Mouse (Mus musculus) CH12.LX (cell line): ENCODE results near the gene Paf1. TPM values are rescaled to one million over a fixed set of nuclear protein-coding genes. Genes with fewer than 3 reads are reported as not detected.

Experiments
- DNase-seq: peaks from one replicate; pipeline ENCODE4 v3.0.0-alpha.2; 2013; ENCODE audit errors: extremely low read depth
- H3K27ac ChIP-seq: 2 replicates; pipeline ENCODE4 v1.5.1; 2012; ENCODE audit warnings: low read depth, mild to moderate bottlenecking, control low read depth, moderate library complexity; ENCODE audit not compliant: insufficient read depth
- H3K27me3 ChIP-seq: replicated peaks from 2 replicates; pipeline ENCODE3; 2012; ENCODE audit warnings: inconsistent platforms
- H3K36me3 ChIP-seq, 2 experiments: replicated peaks in 1 of 2; 2 replicates each; pipeline versions ENCODE3 to v1.6.1; 2012; ENCODE audit warnings: inconsistent platforms in 1 of 2, low read length in 1 of 2, mild to moderate bottlenecking in 1 of 2, mixed read lengths in 1 of 2, moderate library complexity in 1 of 2; ENCODE audit not compliant: control insufficient read depth in 1 of 2, insufficient read depth in 1 of 2
- H3K4me1 ChIP-seq, 2 experiments: 2 replicates each; pipeline ENCODE4 v1.6.1; 2012; ENCODE audit warnings: inconsistent platforms in 1 of 2, moderate library complexity in 1 of 2; ENCODE audit not compliant: insufficient read depth in 2 of 2, control insufficient read depth in 1 of 2
- H3K4me2 ChIP-seq: 2 replicates; pipeline ENCODE4 v1.6.1; 2012; ENCODE audit warnings: low read depth, mild to moderate bottlenecking, control low read depth; ENCODE audit not compliant: poor library complexity, insufficient read depth, severe bottlenecking
- H3K4me3 ChIP-seq, 3 experiments: fragments of 150-350 bp in 1 of 3; sonication (generic) in 1 of 3; replicated peaks in 1 of 3; 2 replicates each; pipeline versions ENCODE3 to v1.5.1; 2011 to 2012; ENCODE audit warnings: low read depth in 2 of 3, low read length in 2 of 3, mild to moderate bottlenecking in 2 of 3, moderate library complexity in 2 of 3, control low read depth in 1 of 3, improper control_type of control experiment in 1 of 3, inconsistent platforms in 1 of 3, mixed read lengths in 1 of 3; ENCODE audit not compliant: poor library complexity in 1 of 3
- H3K79me2 ChIP-seq: replicated peaks from 2 replicates; pipeline ENCODE4 v1.6.1; 2012; ENCODE audit warnings: mild to moderate bottlenecking, moderate library complexity; ENCODE audit not compliant: control insufficient read depth, poor library complexity, insufficient read depth, severe bottlenecking; ENCODE audit errors: extremely low read depth
- H3K9ac ChIP-seq: 2 replicates; pipeline ENCODE4 v1.6.1; 2012; ENCODE audit warnings: low read depth, mild to moderate bottlenecking, control low read depth, moderate library complexity; ENCODE audit not compliant: insufficient read depth
- H3K9me3 ChIP-seq: replicated peaks from 2 replicates; pipeline ENCODE3; 2012; ENCODE audit warnings: low read length, inconsistent platforms, mixed read lengths
- BHLHE40 ChIP-seq: IDR thresholded peaks from 2 replicates; pipeline ENCODE4 v1.6.1; 2011; ENCODE audit warnings: mild to moderate bottlenecking, low read depth, low read length, improper control_type of control experiment
- CHD1 ChIP-seq: IDR thresholded peaks from 2 replicates; pipeline ENCODE4 v1.6.1; 2012; ENCODE audit warnings: low read depth, low read length, improper control_type of control experiment, inconsistent platforms
- CHD2 ChIP-seq: IDR thresholded peaks from 2 replicates; pipeline ENCODE4 v1.6.1; 2011; ENCODE audit warnings: low read length, improper control_type of control experiment
- CTCF ChIP-seq, 2 experiments: IDR thresholded peaks in 1 of 2; conservative IDR thresholded peaks in 1 of 2; 2 replicates each; pipeline ENCODE4 v1.5.1; 2011 to 2012; ENCODE audit warnings: low read depth in 2 of 2, low read length in 2 of 2, improper control_type of control experiment in 1 of 2, inconsistent platforms in 1 of 2, mild to moderate bottlenecking in 1 of 2, moderate library complexity in 1 of 2
- ELF1 ChIP-seq: IDR thresholded peaks from 2 replicates; pipeline ENCODE4 v1.6.1; 2014; ENCODE audit warnings: low read depth, mild to moderate bottlenecking, inconsistent platforms, low read length, improper control_type of control experiment
- EP300 ChIP-seq: IDR thresholded peaks from 2 replicates; pipeline ENCODE4 v1.6.1; 2011; ENCODE audit warnings: low read length, improper control_type of control experiment
- ETS1 ChIP-seq: conservative IDR thresholded peaks from 2 replicates; pipeline ENCODE4 v1.6.1; 2012; ENCODE audit warnings: low read depth, mild to moderate bottlenecking, inconsistent platforms, low read length, improper control_type of control experiment, moderate library complexity
- GABPA ChIP-seq: IDR thresholded peaks from 2 replicates; pipeline ENCODE4 v1.6.1; 2012; ENCODE audit warnings: low read depth, low read length, improper control_type of control experiment, inconsistent platforms; ENCODE audit not compliant: insufficient replicate concordance
- HCFC1 ChIP-seq: IDR thresholded peaks from 2 replicates; pipeline ENCODE4 v1.6.1; 2012; ENCODE audit warnings: low read depth, mild to moderate bottlenecking, inconsistent platforms, low read length, improper control_type of control experiment
- IRF4 ChIP-seq: IDR thresholded peaks from 2 replicates; pipeline ENCODE4 v1.6.1; 2014; ENCODE audit warnings: low read depth, mild to moderate bottlenecking, inconsistent platforms, low read length, improper control_type of control experiment
- MAX ChIP-seq: IDR thresholded peaks from 2 replicates; pipeline ENCODE4 v1.6.1; 2011; ENCODE audit warnings: low read length, improper control_type of control experiment
- MAZ ChIP-seq: IDR thresholded peaks from 2 replicates; pipeline ENCODE4 v1.6.1; 2012; ENCODE audit warnings: low read depth, mild to moderate bottlenecking, inconsistent platforms, low read length, improper control_type of control experiment, moderate library complexity
- MEF2A ChIP-seq: IDR thresholded peaks from 2 replicates; pipeline ENCODE4 v1.6.1; 2014; ENCODE audit warnings: low read depth, mild to moderate bottlenecking, inconsistent platforms, low read length, improper control_type of control experiment, borderline replicate concordance
- MXI1 ChIP-seq: IDR thresholded peaks from 2 replicates; pipeline ENCODE4 v1.6.1; 2011; ENCODE audit warnings: mild to moderate bottlenecking, low read depth, low read length, improper control_type of control experiment
- MYC ChIP-seq: IDR thresholded peaks from 2 replicates; pipeline ENCODE4 v1.6.1; 2011; ENCODE audit warnings: low read depth, mild to moderate bottlenecking, improper control_type of control experiment, low read length
- NELFE ChIP-seq: IDR thresholded peaks from 2 replicates; pipeline ENCODE4 v1.6.1; 2011; ENCODE audit warnings: low read depth, low read length, improper control_type of control experiment
- NRF1 ChIP-seq: IDR thresholded peaks from 2 replicates; pipeline ENCODE4 v1.6.1; 2014; ENCODE audit warnings: low read depth, mild to moderate bottlenecking, inconsistent platforms, low read length, improper control_type of control experiment, moderate library complexity
- POLR2A ChIP-seq: IDR thresholded peaks from 2 replicates; pipeline ENCODE4 v1.6.1; 2011; ENCODE audit warnings: low read depth, mild to moderate bottlenecking, improper control_type of control experiment, low read length
- POLR2AphosphoS2 ChIP-seq: IDR thresholded peaks from 2 replicates; pipeline ENCODE4 v1.6.1; 2011; ENCODE audit warnings: low read depth, low read length, improper control_type of control experiment
- RAD21 ChIP-seq: IDR thresholded peaks from 2 replicates; pipeline ENCODE4 v1.6.1; 2011; ENCODE audit warnings: low read depth, mild to moderate bottlenecking, low read length, improper control_type of control experiment, moderate library complexity
- SIN3A ChIP-seq: IDR thresholded peaks from 2 replicates; pipeline ENCODE4 v1.6.1; 2012; ENCODE audit warnings: low read length, improper control_type of control experiment, inconsistent platforms
- TBP ChIP-seq: conservative IDR thresholded peaks from 2 replicates; pipeline ENCODE4 v1.6.1; 2011; ENCODE audit warnings: low read depth, low read length, improper control_type of control experiment
- TCF12 ChIP-seq: IDR thresholded peaks from 2 replicates; pipeline ENCODE4 v1.6.1; 2014; ENCODE audit warnings: low read depth, mild to moderate bottlenecking, inconsistent platforms, low read length, improper control_type of control experiment
- UBTF ChIP-seq: IDR thresholded peaks from 2 replicates; pipeline ENCODE4 v1.6.1; 2012; ENCODE audit warnings: low read depth, mild to moderate bottlenecking, inconsistent platforms, low read length, improper control_type of control experiment, moderate library complexity
- USF2 ChIP-seq: conservative IDR thresholded peaks from 2 replicates; pipeline ENCODE4 v1.6.1; 2011; ENCODE audit warnings: low read depth, low read length, improper control_type of control experiment
- ZC3H11A ChIP-seq: IDR thresholded peaks from 2 replicates; pipeline ENCODE4 v1.6.1; 2012; ENCODE audit warnings: low read depth, mild to moderate bottlenecking, inconsistent platforms, low read length, improper control_type of control experiment
- ZKSCAN1 ChIP-seq: IDR thresholded peaks from 2 replicates; pipeline ENCODE4 v1.6.1; 2012; ENCODE audit warnings: low read depth, inconsistent platforms, low read length, improper control_type of control experiment, borderline replicate concordance
- ZMIZ1 ChIP-seq: IDR thresholded peaks from 2 replicates; pipeline ENCODE4 v1.6.1; 2012; ENCODE audit warnings: low read depth, mild to moderate bottlenecking, inconsistent platforms, low read length, improper control_type of control experiment
- ZNF384 ChIP-seq: IDR thresholded peaks from 2 replicates; pipeline ENCODE4 v1.6.1; 2012; ENCODE audit warnings: low read depth, low read length, improper control_type of control experiment, inconsistent platforms
- dilution Hi-C: fragments of 300-500 bp; cut with MboI; formaldehyde crosslinking; loops from 2 replicates; pipeline ENCODE4 v1.14.3; 2020; ENCODE audit warnings: low sequenced_read_pairs; ENCODE audit not compliant: extremely low pct_unique_long_range_greater_than_20kb, extremely low pct_ligation_motif_present
- in situ Hi-C: fragments of 300-500 bp; cut with MboI; formaldehyde crosslinking; loops from 3 replicates; pipeline ENCODE4 v1.14.3; 2019; ENCODE audit warnings: low sequenced_read_pairs, low pct_ligation_motif_present, low pct_unique_long_range_greater_than_20kb, mixed read lengths
- polyA plus RNA-seq: library from polyadenylated mRNA; unstranded; fragments of >175 nt; gene quantifications from 2 replicates; pipeline ENCODE4 v1.2.1, GENCODE M21; 2012; ENCODE audit warnings: low read depth; ENCODE audit not compliant: insufficient read length
- total RNA-seq, 2 experiments: library from RNA; depleted of rRNA; stranded (reverse); fragments of 300-350 nt in 1 of 2; fragments of >200 nt in 1 of 2; gene quantifications; 2 replicates each; pipeline ENCODE4 v1.2.3; 2012 to 2014

The Paf1 gene
- total and polyA plus RNA-seq, 3 experiments = 42.2 to 105 (median 45.9) TPM

- H3K4me2 ChIP-seq = peak overlapping the region; percentile 72
- no peaks in the 10 kb centered on the region for H3K27me3 ChIP-seq
- peak overlapping the region; percentile 80 for H3K9ac ChIP-seq
- peak overlapping the region; percentile 34; the same call in 1 of the 2 replicates for H3K27ac ChIP-seq
- peak overlapping the region; percentile 75 to 87 (median 84) for H3K4me3 ChIP-seq
- peaks cover 27% of the 10 kb centered on the region for H3K79me2 ChIP-seq
- in situ Hi-C loops = no loop called here
- peaks cover 9 to 17% of the 10 kb centered on the region in 2 experiments for H3K36me3 ChIP-seq
- TF ChIP-seq UBTF (no peak), MXI1 (peak; percentile 53; the same call in 1 of the 2 replicates)
- DNase-seq = no peak
- dilution Hi-C loops = no loop called here
- H3K4me1 ChIP-seq = peaks cover 14 to 69% of the 10 kb centered on the region in 2 experiments
- H3K9me3 ChIP-seq = no peaks in the 10 kb centered on the region
These were observed 14.6 kb upstream of the Paf1 start for GRCm38 (mm10) chr7:28378066-28378690.

- Histone ChIP-seq H3K9me3 (no peaks in the 10 kb centered on the region), H3K9ac (peak overlapping the region; percentile 80), H3K27me3 (no peaks in the 10 kb centered on the region), H3K4me2 (peak overlapping the region; percentile 85), H3K36me3 (peaks cover 9 to 17% of the 10 kb centered on the region in 2 experiments), H3K27ac (peak overlapping the region; percentile 81), H3K4me1 (peaks cover 22 to 72% of the 10 kb centered on the region in 2 experiments), H3K4me3 (peak overlapping the region; percentile 75 to 87 (median 84)), H3K79me2 (peaks cover 27% of the 10 kb centered on the region)
- 0 out of 2 replicates have a peak, but pooled peaks have one; percentile 15 for TF ChIP-seq MAX
- no peak for TF ChIP-seq CTCF (conservative IDR thresholded peaks at IDR 0.05 in 1 of 2, IDR thresholded peaks at IDR 0.05 in 1 of 2; ENCODE audit: low read depth in 2 of 2, low read length in 2 of 2)
- TF ChIP-seq CHD1 = no peak
- TF ChIP-seq POLR2A = peak; percentile 100
- TF ChIP-seq MYC = no peak
- no peak for TF ChIP-seq ZC3H11A
- TF ChIP-seq EP300 = peak; percentile 8; the same call in 1 of the 2 replicates
- peak; percentile 96 for TF ChIP-seq POLR2AphosphoS2
- peak; percentile 18; the same call in 1 of the 2 replicates for TF ChIP-seq ZNF384
- TF ChIP-seq HCFC1 = peak; percentile 65
- TF ChIP-seq USF2 = no peak
- TF ChIP-seq BHLHE40 = peak; percentile 81
- TF ChIP-seq CHD2 = peak; percentile 82; the same call in 1 of the 2 replicates
- no peak for TF ChIP-seq GABPA
- TF ChIP-seq IRF4 = peak; percentile 47
- peak; percentile 64; the same call in 1 of the 2 replicates for TF ChIP-seq ETS1
- peak; percentile 92 for TF ChIP-seq SIN3A
- peak; percentile 82; the same call in 1 of the 2 replicates for TF ChIP-seq TCF12
- TF ChIP-seq MEF2A = peak; percentile 59; the same call in 1 of the 2 replicates
- peak; percentile 72 for TF ChIP-seq MAZ
- TF ChIP-seq ELF1 = peak; percentile 94
- no peak for TF ChIP-seq NRF1
- TF ChIP-seq NELFE = peak; percentile 99
- peak; percentile 99 for TF ChIP-seq ZMIZ1
- TF ChIP-seq RAD21 = no peak
- peak; percentile 96 for TF ChIP-seq TBP
- no peak for TF ChIP-seq ZKSCAN1
- dilution Hi-C loops (no loop called here), in situ Hi-C loops (no loop called here)
- peak; percentile 93 for DNase-seq
These were observed 13.7 kb upstream of the Paf1 start for GRCm38 (mm10) chr7:28378769-28379651.
